Mouse (Mus musculus): Measurements from ENCODE around the gene 1700056E22Rik.

DNA sequence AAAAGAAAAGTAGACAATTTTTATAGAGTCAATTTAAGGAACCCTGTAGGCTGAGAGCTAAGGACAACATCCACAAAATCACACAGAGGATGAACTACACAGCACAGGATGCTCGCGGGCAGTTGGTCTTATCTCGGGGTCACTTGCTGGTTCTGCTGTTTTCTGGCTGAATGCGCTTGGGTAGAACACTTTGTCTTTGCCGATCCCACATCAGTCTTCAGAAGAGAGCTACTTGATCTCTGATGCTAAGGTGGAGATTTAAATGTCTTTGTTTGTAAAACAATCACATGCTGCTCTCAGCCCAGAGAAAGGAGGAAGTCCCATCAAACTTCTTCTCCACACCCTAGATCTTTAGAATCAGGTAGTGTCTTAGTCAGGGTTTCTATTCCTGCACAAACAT is 9.0 kb downstream of the 1700056E22Rik start:
- TF ChIP-seq POLR2A (IDR thresholded peaks at IDR 0.05; ENCODE audit: insufficient read depth, low read length) (no peak), CTCF (IDR thresholded peaks at IDR 0.05; ENCODE audit: low read depth, low read length) (no peak)

All from ES-Bruce4 (cell line).